Mouse (Mus musculus): ENCODE measurements around the gene Xrcc1. TPM values are rescaled to one million over a fixed set of nuclear protein-coding genes. Genes with fewer than 3 reads are reported as not detected.
A peak's percentile ranks its signal among the peaks of the same experiment; 100 is the strongest.

The Xrcc1 gene
- polyA plus RNA-seq, 1 experiment from 2014 or later = 17.9 TPM

GRCm38 (mm10) chr7:24538154-24538553, 7.9 kb upstream of the Xrcc1 start:
- Histone ChIP-seq H3K4me3 (ENCODE audit: low read depth, low read length) (no peak overlapping the region), H3K9me3 (ENCODE audit: low read length) (no peaks in the 10 kb centered on the region), H3K27me3 (ENCODE audit: insufficient read depth, low read length) (no peaks in the 10 kb centered on the region), H3K27ac (ENCODE audit: low read depth) (no peak overlapping the region), H3K9ac (replicated peaks) (no peak overlapping the region), H3K36me3 (replicated peaks; ENCODE audit: insufficient read depth, low read length) (peaks cover 22% of the 10 kb centered on the region), H3K4me2 (ENCODE audit: low read depth, low read length) (no peak overlapping the region), H3K4me1 (ENCODE audit: insufficient read depth) (peaks cover 5% of the 10 kb centered on the region; the same call in 1 of the 2 replicates)
- 37% methylated on average over 5 of the region's 5 CpGs for WGBS (ENCODE audit: insufficient replicate concordance)
- DNase-seq (no peak), ATAC-seq (no peak)
- TF ChIP-seq EP300 (IDR thresholded peaks at IDR 0.05; ENCODE audit: low read depth) (no peak), CTCF (IDR thresholded peaks at IDR 0.05; ENCODE audit: low read depth) (0 out of 2 replicates have a peak, but pooled peaks have one; percentile 4)

- Histone ChIP-seq H3K36me3 (replicated peaks; ENCODE audit: insufficient read depth, low read length) (peaks cover 17% of the 10 kb centered on the region), H3K27ac (ENCODE audit: low read depth) (no peak overlapping the region), H3K4me2 (ENCODE audit: low read depth, low read length) (no peak overlapping the region), H3K4me3 (ENCODE audit: low read depth, low read length) (no peak overlapping the region), H3K4me1 (ENCODE audit: insufficient read depth) (peaks cover 5% of the 10 kb centered on the region; the same call in 1 of the 2 replicates), H3K27me3 (ENCODE audit: insufficient read depth, low read length) (no peaks in the 10 kb centered on the region), H3K9me3 (ENCODE audit: low read length) (no peaks in the 10 kb centered on the region), H3K9ac (replicated peaks) (no peak overlapping the region)
- 46% methylated on average over 5 of the region's 5 CpGs for WGBS (ENCODE audit: insufficient replicate concordance)
- TF ChIP-seq EP300 (IDR thresholded peaks at IDR 0.05; ENCODE audit: low read depth) (no peak), CTCF (IDR thresholded peaks at IDR 0.05; ENCODE audit: low read depth) (no peak)
- DNase-seq (no peak), ATAC-seq (no peak; the same call in 1 of the 2 replicates)
Observed at GRCm38 (mm10) chr7:24538701-24539100, 7.4 kb upstream of the Xrcc1 start.

GRCm38 (mm10) chr7:24539686-24540085, 6.4 kb upstream of the Xrcc1 start:
- Histone ChIP-seq H3K4me2 (ENCODE audit: low read depth, low read length) (no peak overlapping the region), H3K4me1 (ENCODE audit: insufficient read depth) (peaks cover 5% of the 10 kb centered on the region; the same call in 1 of the 2 replicates), H3K9me3 (ENCODE audit: low read length) (0 out of 2 replicates have a peak, but pooled peaks cover 3% of the 10 kb centered on the region), H3K9ac (replicated peaks) (no peak overlapping the region), H3K27ac (ENCODE audit: low read depth) (no peak overlapping the region), H3K4me3 (ENCODE audit: low read depth, low read length) (no peak overlapping the region), H3K36me3 (replicated peaks; ENCODE audit: insufficient read depth, low read length) (peaks cover 7% of the 10 kb centered on the region; the same call in 1 of the 2 replicates), H3K27me3 (ENCODE audit: insufficient read depth, low read length) (no peaks in the 10 kb centered on the region)
- TF ChIP-seq EP300 (IDR thresholded peaks at IDR 0.05; ENCODE audit: low read depth) = no peak
- no peak for DNase-seq
- ATAC-seq = no peak
- WGBS (ENCODE audit: insufficient replicate concordance) = 82% methylated on average over 4 of the region's 4 CpGs

GRCm38 (mm10) chr7:24544506-24544905, 1.6 kb upstream of the Xrcc1 start:
- peak; percentile 47 for TF ChIP-seq CTCF (IDR thresholded peaks at IDR 0.05; ENCODE audit: low read depth)
- no peak for TF ChIP-seq EP300 (IDR thresholded peaks at IDR 0.05; ENCODE audit: low read depth)
- ATAC-seq (no peak), DNase-seq (no peak)
- WGBS (ENCODE audit: insufficient replicate concordance) = 66% methylated on average over 2 of the region's 2 CpGs
- Histone ChIP-seq H3K27ac (ENCODE audit: low read depth) (no peak overlapping the region), H3K9me3 (ENCODE audit: low read length) (0 out of 2 replicates have a peak, but pooled peaks cover 3% of the 10 kb centered on the region), H3K4me1 (ENCODE audit: insufficient read depth) (peaks cover 13% of the 10 kb centered on the region), H3K27me3 (ENCODE audit: insufficient read depth, low read length) (no peaks in the 10 kb centered on the region), H3K36me3 (replicated peaks; ENCODE audit: insufficient read depth, low read length) (0 out of 2 replicates have a peak, but pooled peaks cover 2% of the 10 kb centered on the region), H3K9ac (replicated peaks) (no peak overlapping the region), H3K4me3 (ENCODE audit: low read depth, low read length) (no peak overlapping the region), H3K4me2 (ENCODE audit: low read depth, low read length) (no peak overlapping the region)

GRCm38 (mm10) chr7:24546634-24547389, 723 bp downstream of the Xrcc1 start:
- TF ChIP-seq EP300 (IDR thresholded peaks at IDR 0.05; ENCODE audit: low read depth) (no peak), CTCF (IDR thresholded peaks at IDR 0.05; ENCODE audit: low read depth) (no peak)
- peak; percentile 99 for DNase-seq
- WGBS (ENCODE audit: insufficient replicate concordance) = under 1% methylated on average over 57 of the region's 57 CpGs

GRCm38 (mm10) chr7:24547534-24548036, 1.5 kb downstream of the Xrcc1 start:
- H3K27me3 ChIP-seq (ENCODE audit: insufficient read depth, low read length) = no peaks in the 10 kb centered on the region
- H3K9me3 ChIP-seq (ENCODE audit: low read length) = 0 out of 2 replicates have a peak, but pooled peaks cover 3% of the 10 kb centered on the region
- ATAC-seq (no peak), DNase-seq (no peak)
- peak overlapping the region; percentile 91 for H3K4me2 ChIP-seq (ENCODE audit: low read depth, low read length)
- 0 out of 2 replicates have a peak, but pooled peaks cover 2% of the 10 kb centered on the region for H3K36me3 ChIP-seq (replicated peaks; ENCODE audit: insufficient read depth, low read length)
- no peak for TF ChIP-seq CTCF (IDR thresholded peaks at IDR 0.05; ENCODE audit: low read depth)
- TF ChIP-seq EP300 (IDR thresholded peaks at IDR 0.05; ENCODE audit: low read depth) = no peak
- WGBS (ENCODE audit: insufficient replicate concordance) = 27% methylated on average over 13 of the region's 13 CpGs
- peak overlapping the region; percentile 45; the same call in 1 of the 2 replicates for H3K27ac ChIP-seq (ENCODE audit: low read depth)
- H3K9ac ChIP-seq (replicated peaks) = peak overlapping the region; percentile 85
- H3K4me1 ChIP-seq (ENCODE audit: insufficient read depth) = peaks cover 15% of the 10 kb centered on the region
- peak overlapping the region; percentile 81 for H3K4me3 ChIP-seq (ENCODE audit: low read depth, low read length)

More at GRCm38 (mm10) chr7:24546634-24547389, 723 bp downstream of the Xrcc1 start:
- peak overlapping the region; percentile 85 for H3K9ac ChIP-seq (replicated peaks)
- peak overlapping the region; percentile 74 for H3K27ac ChIP-seq (ENCODE audit: low read depth)
- H3K9me3 ChIP-seq (ENCODE audit: low read length) = 0 out of 2 replicates have a peak, but pooled peaks cover 3% of the 10 kb centered on the region
- H3K4me2 ChIP-seq (ENCODE audit: low read depth, low read length) = peak overlapping the region; percentile 91
- peaks cover 15% of the 10 kb centered on the region for H3K4me1 ChIP-seq (ENCODE audit: insufficient read depth)
- 0 out of 2 replicates have a peak, but pooled peaks cover 2% of the 10 kb centered on the region for H3K36me3 ChIP-seq (replicated peaks; ENCODE audit: insufficient read depth, low read length)
- peak overlapping the region; percentile 81 for H3K4me3 ChIP-seq (ENCODE audit: low read depth, low read length)
- no peaks in the 10 kb centered on the region for H3K27me3 ChIP-seq (ENCODE audit: insufficient read depth, low read length)
- ATAC-seq = peak; percentile 100
